Mouse (Mus musculus) liver, embryonic 14.5 days (tissue): ENCODE results near the gene Hdac9.

Experiments
- CTCF ChIP-seq: IDR thresholded peaks from 2 replicates; pipeline ENCODE4 v1.5.1; 2016; ENCODE audit warnings: antibody characterized with exemption, low read depth, control low read depth
- EP300 ChIP-seq: IDR thresholded peaks from 2 replicates; pipeline ENCODE4 v1.6.1; 2016; ENCODE audit warnings: antibody characterized with exemption, low read depth

DNA sequence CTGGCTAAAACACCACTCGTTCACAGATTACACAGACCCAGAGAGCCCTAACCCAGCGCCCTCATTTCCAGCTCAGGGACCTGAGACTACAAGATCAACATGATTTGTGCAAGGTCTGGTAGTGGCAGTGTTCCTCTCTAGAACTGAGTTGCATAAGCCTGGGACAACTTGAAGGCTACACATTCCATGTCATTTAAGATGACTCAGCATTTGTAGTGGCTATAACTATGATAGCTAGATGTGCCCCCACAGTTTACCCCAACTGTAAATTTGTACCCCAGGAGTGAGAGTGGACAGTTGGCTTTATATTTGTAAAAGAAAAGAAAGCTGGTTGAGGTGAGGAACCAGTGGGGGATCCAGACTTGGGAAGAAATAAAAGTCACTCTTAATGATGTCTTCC lies 8.9 kb downstream of the Hdac9 start:
- TF ChIP-seq CTCF (no peak), EP300 (no peak)
